Mouse (Mus musculus) small intestine, adult 2 months (tissue): ENCODE measurements at regions not wholly inside any gene's neighbourhood (a gene's known extent, or its start where the extent isn't known, plus 50 kb on each side); places are given as distances from the start of the nearest gene placed in this dataset.
A peak's percentile ranks its signal among the peaks of the same experiment; 100 is the strongest.

Source experiments
- H3K27ac ChIP-seq: fragments of 200-500 bp; 2 replicates; pipeline ENCODE4 v1.5.1; 2012; ENCODE audit warnings: low read depth, low read length, control low read depth, inconsistent platforms; ENCODE audit not compliant: insufficient read depth
- H3K27me3 ChIP-seq: fragments of 200-500 bp; 2 replicates; pipeline ENCODE4 v1.6.1; 2012; ENCODE audit warnings: mild to moderate bottlenecking, moderate library complexity, low read length, inconsistent platforms; ENCODE audit not compliant: control insufficient read depth, insufficient read depth
- H3K36me3 ChIP-seq: fragments of 200-500 bp; 2 replicates; pipeline ENCODE4 v1.6.1; 2012; ENCODE audit warnings: mild to moderate bottlenecking, low read length, control low read depth, inconsistent platforms; ENCODE audit not compliant: control insufficient read depth, insufficient read depth
- H3K4me1 ChIP-seq: fragments of 200-500 bp; 2 replicates; pipeline ENCODE4 v1.6.1; 2012; ENCODE audit warnings: low read length, inconsistent platforms, mixed read lengths; ENCODE audit not compliant: control insufficient read depth, insufficient read depth, insufficient read length
- H3K4me3 ChIP-seq: fragments of 200-500 bp; 2 replicates; pipeline ENCODE4 v1.5.1; 2012; ENCODE audit warnings: low read depth, mild to moderate bottlenecking, control low read depth, inconsistent platforms, low read length, moderate library complexity
- CTCF ChIP-seq: fragments of 200-500 bp; IDR thresholded peaks from 2 replicates; pipeline ENCODE4 v1.5.1; 2012; ENCODE audit warnings: low read depth, mild to moderate bottlenecking, control low read depth, inconsistent platforms, low read length, moderate library complexity, mixed read lengths; ENCODE audit not compliant: insufficient replicate concordance, insufficient read length; ENCODE audit errors: extremely low read depth
- POLR2A ChIP-seq: fragments of 200-500 bp; IDR thresholded peaks from 2 replicates; pipeline ENCODE4 v1.6.1; 2012; ENCODE audit warnings: low read depth, mild to moderate bottlenecking, control low read depth, inconsistent platforms, low read length, moderate library complexity
- WGBS: fragments of 180-500 bp; shearing (Covaris S2); methylation state at CpG from one replicate; pipeline ENCODE4 v1.1.7; 2018; 5-methylcytosine and 5-hydroxymethylcytosine counted together

DNA sequence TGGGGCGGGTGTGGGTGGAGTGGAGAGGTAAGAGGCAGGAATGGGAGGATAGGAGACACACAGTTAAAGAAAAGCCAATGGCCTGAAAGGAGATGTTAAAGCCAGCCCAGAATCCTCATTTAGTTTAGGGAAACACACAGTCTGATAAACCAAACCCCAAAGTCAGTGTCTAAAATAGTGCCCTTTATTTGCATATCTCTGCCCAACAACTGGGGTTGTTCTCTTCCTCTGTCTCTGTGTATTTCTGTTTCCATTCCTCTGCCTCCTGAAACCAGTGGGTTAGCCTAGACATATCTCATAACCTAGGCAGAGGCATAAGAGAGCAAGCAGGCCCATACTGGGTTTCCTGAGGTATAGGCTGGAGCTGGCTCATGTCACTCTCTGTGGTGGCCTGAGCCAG is 138.6 kb upstream of the Zc3h12a start:
- Histone ChIP-seq H3K4me3 (no peak overlapping the region), H3K27me3 (no peaks in the 10 kb centered on the region), H3K4me1 (no peaks in the 10 kb centered on the region), H3K36me3 (no peaks in the 10 kb centered on the region), H3K27ac (no peak overlapping the region)
- TF ChIP-seq POLR2A (no peak), CTCF (no peak)
- WGBS: 73% methylated on average over 1 of the region's 1 CpGs

DNA sequence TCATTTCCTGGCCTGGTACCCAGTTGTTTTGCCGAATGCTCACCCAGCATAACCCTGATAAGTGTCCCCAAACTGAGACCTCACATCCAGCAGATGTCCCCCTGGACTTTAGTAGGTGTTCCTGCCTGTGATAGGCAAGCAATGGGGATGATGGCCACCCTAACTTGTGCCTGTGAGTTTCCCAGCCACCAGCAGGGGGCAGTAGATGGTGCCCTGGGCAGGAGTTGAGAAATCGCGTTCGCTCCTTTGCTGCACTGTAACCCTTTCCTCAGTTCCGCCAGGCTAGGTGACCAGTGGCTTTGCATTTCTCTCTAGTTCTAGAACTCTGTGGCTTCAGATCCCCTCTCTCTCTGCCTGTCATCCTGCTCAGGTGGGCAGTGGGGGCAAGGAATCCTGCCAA is 137.9 kb upstream of the Zc3h12a start:
- Histone ChIP-seq H3K4me3 (no peak overlapping the region), H3K4me1 (no peaks in the 10 kb centered on the region), H3K27ac (no peak overlapping the region), H3K27me3 (no peaks in the 10 kb centered on the region), H3K36me3 (no peaks in the 10 kb centered on the region)
- TF ChIP-seq CTCF (peak; percentile 83; the same call in 1 of the 2 replicates), POLR2A (no peak)
- WGBS: 15% methylated on average over 5 of the region's 5 CpGs

- no peak for TF ChIP-seq CTCF
- no peak for TF ChIP-seq POLR2A
- 47% methylated on average over 7 of the region's 7 CpGs for WGBS
- H3K4me3 ChIP-seq: no peak overlapping the region
Observed at GRCm38 (mm10) chr4:125265065-125265464, 137.4 kb upstream of the Zc3h12a start.

GRCm38 (mm10) chr4:125261547-125261946 is 133.9 kb upstream of the Zc3h12a start:
- no peaks in the 10 kb centered on the region for H3K4me1 ChIP-seq
- WGBS: 58% methylated on average over 8 of the region's 8 CpGs
- no peaks in the 10 kb centered on the region for H3K36me3 ChIP-seq
- no peak overlapping the region for H3K4me3 ChIP-seq
- TF ChIP-seq CTCF: no peak
- no peak for TF ChIP-seq POLR2A
- H3K27ac ChIP-seq: no peak overlapping the region
- H3K27me3 ChIP-seq: no peaks in the 10 kb centered on the region

More at GRCm38 (mm10) chr4:125265065-125265464, 137.4 kb upstream of the Zc3h12a start:
- Histone ChIP-seq H3K27ac (no peak overlapping the region), H3K36me3 (no peaks in the 10 kb centered on the region), H3K4me1 (no peaks in the 10 kb centered on the region), H3K27me3 (no peaks in the 10 kb centered on the region)

DNA sequence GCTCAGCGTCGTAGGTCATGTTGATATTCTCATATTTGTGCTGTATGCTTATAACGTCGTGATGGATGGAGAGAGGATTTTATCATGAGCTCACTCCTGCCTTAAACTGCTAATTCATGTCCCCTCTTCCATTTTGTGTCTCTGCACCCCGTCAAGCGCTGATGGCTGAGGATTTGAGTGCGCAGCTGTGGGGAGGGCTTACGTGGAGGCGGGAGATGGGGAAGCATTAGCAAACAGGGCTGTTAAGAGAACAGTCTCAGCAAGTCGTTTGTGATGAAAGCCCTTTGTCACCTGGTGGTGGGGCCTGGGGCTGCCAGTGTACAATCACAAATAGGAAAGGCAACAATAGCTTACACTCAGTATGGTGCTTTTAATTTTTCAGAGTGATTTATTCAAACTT is 131.7 kb upstream of the Zc3h12a start:
- Histone ChIP-seq H3K4me3 (no peak overlapping the region), H3K4me1 (no peaks in the 10 kb centered on the region), H3K27ac (no peak overlapping the region), H3K36me3 (no peaks in the 10 kb centered on the region), H3K27me3 (no peaks in the 10 kb centered on the region)
- TF ChIP-seq POLR2A (no peak), CTCF (no peak)
- 42% methylated on average over 10 of the region's 10 CpGs for WGBS

- H3K4me1 ChIP-seq: no peaks in the 10 kb centered on the region
- H3K4me3 ChIP-seq: no peak overlapping the region
- no peak overlapping the region for H3K27ac ChIP-seq
- H3K27me3 ChIP-seq: no peaks in the 10 kb centered on the region
- WGBS: 54% methylated on average over 6 of the region's 6 CpGs
- H3K36me3 ChIP-seq: no peaks in the 10 kb centered on the region
- no peak for TF ChIP-seq POLR2A
- TF ChIP-seq CTCF: no peak
Observed at GRCm38 (mm10) chr4:125257916-125258315, 130.3 kb upstream of the Zc3h12a start.

DNA sequence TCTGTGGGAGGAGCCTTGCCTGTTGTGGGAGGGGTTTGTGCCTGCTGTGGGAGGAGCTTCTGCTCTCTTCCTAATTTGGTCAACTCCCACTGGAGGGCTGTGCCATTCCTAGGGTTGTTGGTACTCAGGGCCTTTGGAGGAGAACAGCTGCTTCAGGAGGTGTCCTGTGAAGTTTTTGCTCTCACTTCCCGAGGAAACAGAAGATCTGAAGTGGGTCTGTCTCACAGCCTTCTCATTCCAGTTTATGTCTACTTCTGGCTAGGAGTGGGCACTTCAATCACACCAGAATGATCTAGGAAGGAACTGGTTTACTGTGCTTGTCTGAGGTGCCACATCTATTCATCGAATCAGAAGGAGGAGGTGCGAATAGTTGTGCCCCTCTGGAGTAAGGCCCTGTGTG is 125.5 kb upstream of the Zc3h12a start:
- WGBS: 69% methylated on average over 3 of the region's 3 CpGs
- H3K36me3 ChIP-seq: no peaks in the 10 kb centered on the region
- no peaks in the 10 kb centered on the region for H3K27me3 ChIP-seq
- TF ChIP-seq CTCF (no peak), POLR2A (no peak)
- no peak overlapping the region for H3K27ac ChIP-seq
- H3K4me3 ChIP-seq: no peak overlapping the region
- H3K4me1 ChIP-seq: no peaks in the 10 kb centered on the region

DNA sequence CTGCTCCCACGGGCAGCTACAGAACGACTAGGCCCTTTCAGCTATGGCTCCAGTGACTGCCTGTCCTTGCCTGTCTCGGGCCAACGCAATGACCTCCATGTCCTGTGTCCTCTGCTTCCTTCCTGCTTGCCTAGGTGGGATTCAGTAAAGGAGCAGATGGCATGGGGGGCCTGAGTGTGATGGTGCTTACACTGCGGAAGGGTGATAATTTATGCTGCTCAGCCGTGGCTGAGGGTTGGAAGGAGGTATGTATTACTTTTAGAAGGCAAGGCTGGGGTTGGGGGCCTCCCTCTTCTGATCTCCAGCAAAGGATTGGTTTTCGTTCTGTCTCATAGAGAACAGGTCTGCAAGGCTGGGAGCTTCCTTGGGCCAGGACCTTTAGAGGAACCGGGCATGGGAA is 124.6 kb upstream of the Zc3h12a start:
- no peak overlapping the region for H3K4me3 ChIP-seq
- no peaks in the 10 kb centered on the region for H3K36me3 ChIP-seq
- no peaks in the 10 kb centered on the region for H3K27me3 ChIP-seq
- no peaks in the 10 kb centered on the region for H3K4me1 ChIP-seq
- TF ChIP-seq CTCF: no peak
- TF ChIP-seq POLR2A: no peak
- 60% methylated on average over 8 of the region's 8 CpGs for WGBS
- no peak overlapping the region for H3K27ac ChIP-seq
